21 mouse cellular contexts compared by ENCODE assay signal in the genomic region with DNA sequence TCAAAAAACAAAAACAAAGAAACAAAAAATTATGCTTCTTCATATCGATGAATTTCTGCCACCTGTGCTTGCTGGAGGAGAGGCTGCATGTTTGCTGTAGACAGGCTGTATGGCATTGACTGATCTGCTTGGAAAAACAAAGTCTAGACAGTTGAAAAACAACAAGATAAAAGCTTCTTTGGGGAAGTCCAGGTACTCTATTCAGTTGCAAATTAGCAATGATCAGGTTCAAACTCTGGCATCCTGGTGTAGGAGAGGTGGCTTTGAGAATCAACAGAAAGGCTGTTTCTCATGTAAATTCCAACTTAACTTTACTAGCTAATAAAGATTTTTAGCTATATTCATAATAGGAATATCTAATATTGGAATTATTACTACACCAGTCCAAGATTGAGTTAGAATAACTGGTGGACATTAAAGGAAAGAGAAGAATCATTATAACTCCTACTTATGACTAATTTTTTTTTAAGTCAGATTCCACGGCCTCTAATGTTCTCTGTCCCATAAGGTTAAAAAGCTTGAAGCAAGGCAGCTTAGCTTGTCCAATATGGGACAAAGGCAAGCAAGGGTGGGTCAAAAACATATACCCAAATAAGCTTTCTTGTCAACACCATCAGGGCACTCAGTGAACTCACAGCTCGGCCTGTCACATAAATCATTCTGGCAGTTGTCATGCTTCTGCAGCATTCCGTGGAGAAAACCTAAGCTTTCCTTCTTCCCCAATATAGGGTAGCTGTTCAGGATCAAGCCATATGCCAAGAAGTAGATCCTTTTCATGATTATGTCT.
"Had no signal": no experiment of that assay in that cellular context is flagged by ENCODE, and none has a peak within 500 bp of the region (broad histone marks: within the 10 kb centered on the region; RNA-seq: fewer than 3 reads in every experiment).

No protein-coding gene starts in this region.

- DNase-seq: kidney, adult 18-20 months; kidney, adult 9 months; kidney, postnatal 14 days; kidney, postnatal 4 days; left cerebral cortex, postnatal 4 days; liver; lung, adult 18-20 months; lung, postnatal 10 days; lung, postnatal 36 days; right cerebral cortex, postnatal 25 days; spleen, adult 18-20 months; thymus, postnatal 25 days had no signal

- H3K36me3 ChIP-seq: limb, embryonic 13.5 days; liver, embryonic 12.5 days; liver, embryonic 15.5 days; lung, embryonic 15.5 days; midbrain, embryonic 12.5 days; midbrain, embryonic 15.5 days; neural tube, embryonic 13.5 days; stomach, embryonic 15.5 days had no signal

- H3K9ac ChIP-seq: limb, embryonic 13.5 days; liver, embryonic 12.5 days; liver, embryonic 15.5 days; lung, embryonic 15.5 days; midbrain, embryonic 12.5 days; midbrain, embryonic 15.5 days; neural tube, embryonic 13.5 days; stomach, embryonic 15.5 days had no signal

- H3K27ac ChIP-seq: limb, embryonic 13.5 days; liver, embryonic 12.5 days; liver, embryonic 15.5 days; lung, embryonic 15.5 days; midbrain, embryonic 12.5 days; midbrain, embryonic 15.5 days; neural tube, embryonic 13.5 days; stomach, embryonic 15.5 days had no signal

- ATAC-seq: liver, embryonic 12.5 days; midbrain, embryonic 15.5 days had no signal

- H3K27me3 ChIP-seq: limb, embryonic 13.5 days; liver, embryonic 12.5 days; liver, embryonic 15.5 days; lung, embryonic 15.5 days; megakaryocyte, embryonic 14.5 days; midbrain, embryonic 12.5 days; midbrain, embryonic 15.5 days; neural tube, embryonic 13.5 days; stomach, embryonic 15.5 days had no signal

- H3K4me3 ChIP-seq: limb, embryonic 13.5 days; liver, embryonic 12.5 days; liver, embryonic 15.5 days; lung, embryonic 15.5 days; megakaryocyte, embryonic 14.5 days; midbrain, embryonic 12.5 days; midbrain, embryonic 15.5 days; neural tube, embryonic 13.5 days; stomach, embryonic 15.5 days had no signal

- H3K4me1 ChIP-seq: limb, embryonic 13.5 days; liver, embryonic 12.5 days; liver, embryonic 15.5 days; lung, embryonic 15.5 days; megakaryocyte, embryonic 14.5 days; midbrain, embryonic 12.5 days; midbrain, embryonic 15.5 days; neural tube, embryonic 13.5 days; stomach, embryonic 15.5 days had no signal

- H3K9me3 ChIP-seq: limb, embryonic 13.5 days; liver, embryonic 12.5 days; liver, embryonic 15.5 days; lung, embryonic 15.5 days; midbrain, embryonic 12.5 days; midbrain, embryonic 15.5 days; neural tube, embryonic 13.5 days; stomach, embryonic 15.5 days had no signal
